8 mouse cellular contexts compared by ENCODE assay signal in the genomic region with DNA sequence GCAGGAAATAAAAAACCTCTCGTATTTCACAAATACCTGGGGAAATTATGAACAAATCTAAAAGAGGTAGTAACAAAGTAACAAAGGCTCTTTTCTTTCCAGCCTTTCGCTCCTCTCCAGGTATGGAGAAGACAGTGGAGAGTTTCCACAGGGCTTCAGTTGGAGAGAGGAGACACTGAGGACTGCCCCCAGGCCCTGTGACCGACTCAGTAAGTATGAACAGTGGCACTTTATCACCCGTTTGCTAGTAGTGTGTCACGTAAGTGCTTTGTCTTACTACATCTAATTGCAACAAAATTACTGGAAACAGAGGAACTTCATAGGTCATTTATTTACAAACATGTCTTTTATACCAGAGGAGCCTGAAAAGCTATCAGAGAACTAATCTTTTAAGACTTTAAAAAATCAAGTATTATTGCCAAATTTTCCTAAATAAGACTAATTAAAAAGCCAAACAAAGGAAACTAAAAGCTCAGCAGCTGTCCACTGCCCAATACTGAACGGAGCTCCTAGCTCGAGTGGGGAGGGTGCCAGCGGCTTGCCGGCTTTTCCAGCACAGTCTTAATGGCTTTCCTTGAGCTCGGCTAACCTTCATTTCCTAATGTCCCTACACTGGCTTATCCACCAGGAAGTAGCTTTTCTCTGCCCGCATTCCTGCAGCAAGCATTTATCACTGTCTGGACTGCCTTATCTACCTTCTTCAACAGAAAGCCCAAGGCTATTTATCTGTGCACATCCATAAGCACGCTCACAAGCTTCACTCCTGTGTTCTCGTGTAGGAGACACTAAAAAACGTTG. TPM values are rescaled to one million over a fixed set of nuclear protein-coding genes. Genes with fewer than 3 reads are reported as not detected.
DNase-seq lines count a peak whose midpoint lies in the region; ATAC-seq and TF ChIP-seq lines count a peak whose summit lies in the region.

No protein-coding gene starts in this region.

- no peaks in the 10 kb centered on the region for H3K27me3 ChIP-seq in forebrain, embryonic 11.5 days (ENCODE audit: control insufficient read depth, insufficient read depth, low read length)
- H3K27me3 ChIP-seq in hindbrain, embryonic 16.5 days (replicated peaks; ENCODE audit: control insufficient read depth, insufficient read depth, low read length) = no peaks in the 10 kb centered on the region
- no peaks in the 10 kb centered on the region for H3K27me3 ChIP-seq in liver, postnatal 0 days (ENCODE audit: insufficient read depth, low read length)
- H3K27me3 ChIP-seq in stomach, postnatal 0 days (ENCODE audit: control insufficient read depth, insufficient read depth, low read length) = no peaks in the 10 kb centered on the region

- no peaks in the 10 kb centered on the region for H3K9me3 ChIP-seq in forebrain, embryonic 11.5 days (ENCODE audit: control insufficient read depth, low read length)
- H3K9me3 ChIP-seq in hindbrain, embryonic 16.5 days (ENCODE audit: control insufficient read depth, low read length) = no peaks in the 10 kb centered on the region
- no peaks in the 10 kb centered on the region for H3K9me3 ChIP-seq in liver, postnatal 0 days (ENCODE audit: low read length)
- H3K9me3 ChIP-seq in stomach, postnatal 0 days (ENCODE audit: control insufficient read depth, low read length) = no peaks in the 10 kb centered on the region

- TF ChIP-seq EP300 in liver, postnatal 0 days (IDR thresholded peaks at IDR 0.05; ENCODE audit: low read depth) = no peak
- TF ChIP-seq EP300 in stomach, postnatal 0 days (optimal IDR thresholded peaks at IDR 0.05) = no peak

- 17% methylated on average over 14 of the region's 14 CpGs for WGBS in forebrain, embryonic 11.5 days
- WGBS in hindbrain, embryonic 16.5 days = 17% methylated on average over 14 of the region's 14 CpGs
- 40% methylated on average over 14 of the region's 14 CpGs for WGBS in liver, postnatal 0 days (ENCODE audit: insufficient replicate concordance)
- WGBS in stomach, postnatal 0 days = 21% methylated on average over 14 of the region's 14 CpGs

- no peak for TF ChIP-seq CTCF in liver, postnatal 0 days (IDR thresholded peaks at IDR 0.05; ENCODE audit: low read depth)
- TF ChIP-seq CTCF in stomach, postnatal 0 days (IDR thresholded peaks at IDR 0.05; ENCODE audit: low read depth) = no peak

- DNase-seq in ovary, postnatal 36 days (ENCODE audit: low spot score) = peak; percentile 33
- DNase-seq in ovary, postnatal 14 days (ENCODE audit: low spot score) = no peak
- peak; percentile 61 for DNase-seq in forebrain, embryonic 11.5 days (ENCODE audit: low spot score)
- no peak for DNase-seq in liver, postnatal 0 days
- peak; percentile 40 for DNase-seq in stomach, postnatal 0 days (ENCODE audit: low spot score)
- DNase-seq in cerebellum, adult 18-20 months = no peak
- no peak for DNase-seq in T-cell, adult 2 months (ENCODE audit: low spot score)

- no peaks in the 10 kb centered on the region for H3K36me3 ChIP-seq in forebrain, embryonic 11.5 days (ENCODE audit: control insufficient read depth, insufficient read depth, low read length)
- no peaks in the 10 kb centered on the region for H3K36me3 ChIP-seq in hindbrain, embryonic 16.5 days (ENCODE audit: control insufficient read depth, insufficient read depth, low read length)
- no peaks in the 10 kb centered on the region for H3K36me3 ChIP-seq in liver, postnatal 0 days (replicated peaks; ENCODE audit: insufficient read depth, low read length)
- H3K36me3 ChIP-seq in stomach, postnatal 0 days (ENCODE audit: control insufficient read depth, insufficient read depth, low read length) = no peaks in the 10 kb centered on the region

- H3K9ac ChIP-seq in forebrain, embryonic 11.5 days (ENCODE audit: low read length) = peak overlapping the region; percentile 61
- peak overlapping the region; percentile 45; the same call in 1 of the 2 replicates for H3K9ac ChIP-seq in hindbrain, embryonic 16.5 days (ENCODE audit: low read depth, low read length)
- no peak overlapping the region for H3K9ac ChIP-seq in liver, postnatal 0 days (replicated peaks)
- no peak overlapping the region for H3K9ac ChIP-seq in stomach, postnatal 0 days (ENCODE audit: low read length)

- H3K4me2 ChIP-seq in forebrain, embryonic 11.5 days (ENCODE audit: low read depth, low read length, severe bottlenecking) = peak overlapping the region; percentile 40; the same call in 1 of the 2 replicates
- H3K4me2 ChIP-seq in hindbrain, embryonic 16.5 days (ENCODE audit: low read length) = peak overlapping the region; percentile 46
- H3K4me2 ChIP-seq in liver, postnatal 0 days (ENCODE audit: low read depth, low read length) = peak overlapping the region; percentile 10; the same call in 1 of the 2 replicates
- peak overlapping the region; percentile 26 for H3K4me2 ChIP-seq in stomach, postnatal 0 days (replicated peaks; ENCODE audit: low read depth)

- H3K4me1 ChIP-seq in forebrain, embryonic 11.5 days (replicated peaks; ENCODE audit: control insufficient read depth, insufficient read depth, low read length) = peaks cover 39% of the 10 kb centered on the region
- peaks cover 29% of the 10 kb centered on the region for H3K4me1 ChIP-seq in hindbrain, embryonic 16.5 days (ENCODE audit: control insufficient read depth, insufficient read depth, low read depth, low read length)
- H3K4me1 ChIP-seq in liver, postnatal 0 days (ENCODE audit: insufficient read depth) = peaks cover 8% of the 10 kb centered on the region; the same call in 1 of the 2 replicates
- H3K4me1 ChIP-seq in stomach, postnatal 0 days (replicated peaks; ENCODE audit: control insufficient read depth, insufficient read depth) = peaks cover 3% of the 10 kb centered on the region; the same call in 1 of the 2 replicates

- H3K4me3 ChIP-seq in forebrain, embryonic 11.5 days (ENCODE audit: low read depth, low read length) = no peak overlapping the region
- no peak overlapping the region for H3K4me3 ChIP-seq in hindbrain, embryonic 16.5 days (ENCODE audit: low read length)
- H3K4me3 ChIP-seq in liver, postnatal 0 days (ENCODE audit: low read depth, low read length) = no peak overlapping the region
- no peak overlapping the region for H3K4me3 ChIP-seq in stomach, postnatal 0 days (ENCODE audit: low read depth, low read length)

- no peak for ATAC-seq in forebrain, embryonic 11.5 days (replicated peaks; ENCODE audit: low FRiP score)
- 0 out of 2 replicates have a peak, but pooled peaks have one; percentile 53 for ATAC-seq in hindbrain, embryonic 16.5 days
- no peak for ATAC-seq in liver, postnatal 0 days
- ATAC-seq in stomach, postnatal 0 days (ENCODE audit: low FRiP score, low TSS enrichment) = no peak

- peak overlapping the region; percentile 97 for H3K27ac ChIP-seq in forebrain, embryonic 11.5 days (ENCODE audit: low read depth, low read length)
- peak overlapping the region; percentile 90 for H3K27ac ChIP-seq in hindbrain, embryonic 16.5 days (ENCODE audit: low read depth, low read length)
- H3K27ac ChIP-seq in liver, postnatal 0 days (ENCODE audit: low read depth) = peak overlapping the region; percentile 46; the same call in 1 of the 2 replicates
- H3K27ac ChIP-seq in stomach, postnatal 0 days (replicated peaks) = 0 out of 2 replicates have a peak overlapping the region, but pooled peaks have one; percentile 45

RNA-seq across cellular contexts. Expression of gene Cep41, which starts 19.6 kb away (rescaled TPM):
- 21.6 and 24.1 TPM in 2 replicates for polyA plus RNA-seq in forebrain, embryonic 11.5 days (2014; fragmentation: Nextera tagmentation; extraction: Ambion mirVana)
- 10.4 and 14.1 TPM in 2 replicates for polyA plus RNA-seq in hindbrain, embryonic 16.5 days (2015; fragmentation: Nextera tagmentation; extraction: Ambion mirVana)
- polyA plus RNA-seq in liver, postnatal 0 days (2015; fragmentation: Nextera tagmentation; extraction: Ambion mirVana) = 2.8 TPM in 2 replicates
- polyA plus RNA-seq in stomach, postnatal 0 days (2015; fragmentation: Nextera tagmentation; extraction: Ambion mirVana) = 4.0 and 4.7 TPM in 2 replicates

RNA-seq across cellular contexts. Expression of gene Cpa1, which starts 34.9 kb away (rescaled TPM):
- 0.16 TPM in 1 of 2 replicates, not detected in the other for polyA plus RNA-seq in forebrain, embryonic 11.5 days (2014; fragmentation: Nextera tagmentation; extraction: Ambion mirVana)
- polyA plus RNA-seq in hindbrain, embryonic 16.5 days (2015; fragmentation: Nextera tagmentation; extraction: Ambion mirVana) = 0.85 and 0.90 TPM in 2 replicates
- 0.15 and 2.7 TPM in 2 replicates for polyA plus RNA-seq in liver, postnatal 0 days (2015; fragmentation: Nextera tagmentation; extraction: Ambion mirVana)
- 1.3 and 1.5 TPM in 2 replicates for polyA plus RNA-seq in stomach, postnatal 0 days (2015; fragmentation: Nextera tagmentation; extraction: Ambion mirVana)

RNA-seq across cellular contexts. Expression of gene Mest, which starts 49.4 kb away (rescaled TPM):
- 1,661 and 1,678 TPM in 2 replicates for polyA plus RNA-seq in forebrain, embryonic 11.5 days (2014; fragmentation: Nextera tagmentation; extraction: Ambion mirVana)
- 303 and 331 TPM in 2 replicates for polyA plus RNA-seq in hindbrain, embryonic 16.5 days (2015; fragmentation: Nextera tagmentation; extraction: Ambion mirVana)
- 117 and 119 TPM in 2 replicates for polyA plus RNA-seq in liver, postnatal 0 days (2015; fragmentation: Nextera tagmentation; extraction: Ambion mirVana)
- 156 and 168 TPM in 2 replicates for polyA plus RNA-seq in stomach, postnatal 0 days (2015; fragmentation: Nextera tagmentation; extraction: Ambion mirVana)

Comparison
In these comparisons a context has a peak if more than half of its experiments do, and no peak if none do; other contexts are left out.
1. DNase-seq: peak in ovary, postnatal 36 days (single experiment), forebrain, embryonic 11.5 days (single experiment) and stomach, postnatal 0 days (single experiment); none in ovary, postnatal 14 days (single experiment), liver, postnatal 0 days (single experiment), cerebellum, adult 18-20 months (0 of 2) and T-cell, adult 2 months (single experiment).
2. H3K27ac ChIP-seq: peak in every context shown above with its lines; median percentile 97 in forebrain, embryonic 11.5 days; 90 in hindbrain, embryonic 16.5 days; 46 in liver, postnatal 0 days; 45 in stomach, postnatal 0 days.
3. H3K9ac ChIP-seq: peak in forebrain, embryonic 11.5 days (single experiment) and hindbrain, embryonic 16.5 days (single experiment); none in liver, postnatal 0 days (single experiment) and stomach, postnatal 0 days (single experiment).
4. Peak in every context shown above with its lines, with median percentiles within 50 percentile points of each other: H3K4me2 ChIP-seq.